Mouse (Mus musculus): ENCODE data around the gene Asb9. TPM values are rescaled to one million over a fixed set of nuclear protein-coding genes. Genes with fewer than 3 reads are reported as not detected.

Asb9 gene
- 137 and 148 TPM in 2 replicates for polyA plus RNA-seq (2012; rRNA removed)

DNA sequence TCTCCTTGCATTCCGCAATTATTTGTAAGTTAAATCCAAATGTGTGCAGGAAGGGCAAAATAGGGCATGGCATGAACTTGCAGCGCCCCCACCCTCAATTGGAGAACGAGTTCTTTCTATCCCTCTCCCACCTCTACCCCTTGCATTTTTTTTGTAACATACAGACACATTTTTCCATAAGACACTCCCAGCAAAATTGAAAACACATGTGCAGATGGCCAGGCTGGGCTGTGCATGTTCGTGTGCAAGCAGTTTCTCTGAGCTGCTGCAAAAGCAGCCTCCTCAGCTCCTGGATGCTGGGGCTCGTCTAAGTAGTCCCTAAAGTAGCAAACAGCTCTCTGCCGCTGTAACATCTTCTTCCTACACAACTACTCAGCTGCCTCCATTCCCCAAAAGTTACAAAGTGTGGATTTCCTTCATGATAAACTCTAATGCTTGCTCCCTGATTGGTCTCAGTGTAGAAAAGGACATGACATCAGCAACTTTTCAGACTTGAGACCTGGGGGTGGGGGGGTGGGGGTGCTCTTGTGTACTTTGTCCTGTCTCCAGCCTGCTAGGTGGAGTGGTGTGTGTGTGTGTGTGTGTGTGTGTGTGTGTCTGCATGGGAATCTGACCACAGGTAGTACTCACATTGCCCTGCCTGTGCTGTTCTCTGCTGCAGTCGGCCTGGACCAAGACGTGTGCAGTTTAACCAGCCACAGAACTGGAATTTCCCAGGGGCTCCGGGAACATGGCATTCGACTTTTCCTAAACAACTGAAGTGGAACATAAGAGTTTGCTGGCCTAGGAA, at the start of gene Asb9:
TSS of gene Asb9 (plus strand) at position 619 of the 790 bp plus-strand sequence.
- no peak for TF ChIP-seq CTCF (IDR thresholded peaks at IDR 0.05; ENCODE audit: control insufficient read depth, insufficient read depth, insufficient replicate concordance, low read depth, low read length)
- no peak for TF ChIP-seq POLR2A (IDR thresholded peaks at IDR 0.05; ENCODE audit: control insufficient read depth, low read depth, low read length)
- H3K27ac ChIP-seq (ENCODE audit: control insufficient read depth, insufficient read depth, low read depth, low read length), result no peak within 1 kb of the TSS
- no peaks in the 10 kb centered on the region for H3K4me1 ChIP-seq (ENCODE audit: control insufficient read depth, insufficient read depth, low read length)
- H3K4me3 ChIP-seq (ENCODE audit: control insufficient read depth, low read depth, low read length), result no peak within 1 kb of the TSS
- H3K36me3 ChIP-seq (ENCODE audit: control insufficient read depth, insufficient read depth, low read length), result no peaks in the 10 kb centered on the region
- no peaks in the 10 kb centered on the region for H3K27me3 ChIP-seq (ENCODE audit: control insufficient read depth, insufficient read depth, low read length)

DNA sequence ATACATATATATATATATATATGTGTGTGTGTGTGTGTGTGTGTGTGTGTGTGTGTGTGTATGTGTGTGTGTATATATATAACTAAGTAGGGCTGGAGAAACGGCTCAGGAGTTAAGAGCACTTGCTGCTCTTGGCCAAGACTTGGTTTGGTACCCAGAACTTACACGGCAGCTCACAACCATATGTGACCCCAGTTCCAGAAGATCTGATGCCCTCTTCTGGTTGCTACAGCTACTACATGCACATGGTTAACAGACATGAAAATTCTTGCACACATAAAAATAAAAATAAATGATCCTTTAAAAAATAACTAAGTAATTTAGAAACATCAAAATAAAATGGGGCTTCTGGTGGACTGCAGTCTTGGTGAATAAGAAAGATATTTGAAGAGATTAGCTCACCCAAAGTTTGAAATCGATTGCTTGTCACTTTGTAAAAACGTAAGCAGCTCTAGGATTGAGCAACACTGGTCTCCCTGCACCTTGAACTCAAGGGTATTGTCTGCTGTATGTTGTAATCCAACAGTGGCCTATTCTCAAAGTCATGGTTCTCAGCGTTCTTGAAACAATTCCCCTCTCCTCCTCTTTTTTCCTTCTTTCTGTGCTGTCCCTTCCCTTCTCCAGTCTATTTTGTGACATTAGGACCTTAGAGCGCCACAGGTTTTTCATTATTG, 46.8 kb upstream of the Asb9 start:
- Histone ChIP-seq H3K27me3 (ENCODE audit: control insufficient read depth, insufficient read depth, low read length) (no peaks in the 10 kb centered on the region), H3K36me3 (ENCODE audit: control insufficient read depth, insufficient read depth, low read length) (no peaks in the 10 kb centered on the region), H3K4me1 (ENCODE audit: control insufficient read depth, insufficient read depth, low read length) (no peaks in the 10 kb centered on the region), H3K27ac (ENCODE audit: control insufficient read depth, insufficient read depth, low read depth, low read length) (no peak overlapping the region), H3K4me3 (ENCODE audit: control insufficient read depth, low read depth, low read length) (no peak overlapping the region)
- no peak for TF ChIP-seq CTCF (IDR thresholded peaks at IDR 0.05; ENCODE audit: control insufficient read depth, insufficient read depth, insufficient replicate concordance, low read depth, low read length)
- no peak for TF ChIP-seq POLR2A (IDR thresholded peaks at IDR 0.05; ENCODE audit: control insufficient read depth, low read depth, low read length)

- no peaks in the 10 kb centered on the region for H3K4me1 ChIP-seq (ENCODE audit: control insufficient read depth, insufficient read depth, low read length)
- H3K27me3 ChIP-seq (ENCODE audit: control insufficient read depth, insufficient read depth, low read length), result no peaks in the 10 kb centered on the region
- no peak overlapping the region for H3K4me3 ChIP-seq (ENCODE audit: control insufficient read depth, low read depth, low read length)
- no peaks in the 10 kb centered on the region for H3K36me3 ChIP-seq (ENCODE audit: control insufficient read depth, insufficient read depth, low read length)
- TF ChIP-seq POLR2A (IDR thresholded peaks at IDR 0.05; ENCODE audit: control insufficient read depth, low read depth, low read length), result no peak
- no peak overlapping the region for H3K27ac ChIP-seq (ENCODE audit: control insufficient read depth, insufficient read depth, low read depth, low read length)
Observed at GRCm38 (mm10) chrX:164502258-164502657, 3.9 kb upstream of the Asb9 start.

GRCm38 (mm10) chrX:164507068-164507467, 941 bp downstream of the Asb9 start:
- Histone ChIP-seq H3K27ac (ENCODE audit: control insufficient read depth, insufficient read depth, low read depth, low read length) (no peak overlapping the region), H3K4me3 (ENCODE audit: control insufficient read depth, low read depth, low read length) (no peak overlapping the region), H3K36me3 (ENCODE audit: control insufficient read depth, insufficient read depth, low read length) (no peaks in the 10 kb centered on the region), H3K4me1 (ENCODE audit: control insufficient read depth, insufficient read depth, low read length) (no peaks in the 10 kb centered on the region), H3K27me3 (ENCODE audit: control insufficient read depth, insufficient read depth, low read length) (no peaks in the 10 kb centered on the region)
- no peak for TF ChIP-seq POLR2A (IDR thresholded peaks at IDR 0.05; ENCODE audit: control insufficient read depth, low read depth, low read length)
- TF ChIP-seq CTCF (IDR thresholded peaks at IDR 0.05; ENCODE audit: control insufficient read depth, insufficient read depth, insufficient replicate concordance, low read depth, low read length), result no peak

DNA sequence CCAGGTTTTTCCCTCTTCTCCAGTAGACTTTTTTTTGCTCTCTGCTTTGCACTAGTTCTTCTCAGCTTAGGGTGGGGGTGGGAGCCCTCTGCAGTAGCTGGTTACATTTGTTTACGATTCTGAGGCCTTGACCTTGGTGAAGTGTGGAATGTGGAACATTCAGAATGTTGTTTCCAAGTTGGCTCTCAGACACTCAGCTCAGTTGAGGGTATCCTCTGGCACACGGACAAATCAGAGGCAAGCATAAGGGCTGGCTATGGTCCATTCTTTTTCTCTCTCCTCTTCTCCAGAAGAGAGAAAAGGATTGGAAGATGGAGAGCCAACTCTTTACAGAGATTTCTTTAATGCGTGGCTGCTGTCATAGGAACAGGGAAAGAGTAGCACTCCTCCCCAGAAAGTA, 2.6 kb downstream of the Asb9 start:
- TF ChIP-seq POLR2A (IDR thresholded peaks at IDR 0.05; ENCODE audit: control insufficient read depth, low read depth, low read length), result no peak
- TF ChIP-seq CTCF (IDR thresholded peaks at IDR 0.05; ENCODE audit: control insufficient read depth, insufficient read depth, insufficient replicate concordance, low read depth, low read length), result no peak
- Histone ChIP-seq H3K27me3 (ENCODE audit: control insufficient read depth, insufficient read depth, low read length) (no peaks in the 10 kb centered on the region), H3K4me3 (ENCODE audit: control insufficient read depth, low read depth, low read length) (no peak overlapping the region), H3K36me3 (ENCODE audit: control insufficient read depth, insufficient read depth, low read length) (no peaks in the 10 kb centered on the region), H3K4me1 (ENCODE audit: control insufficient read depth, insufficient read depth, low read length) (no peaks in the 10 kb centered on the region), H3K27ac (ENCODE audit: control insufficient read depth, insufficient read depth, low read depth, low read length) (no peak overlapping the region)

- Histone ChIP-seq H3K36me3 (ENCODE audit: control insufficient read depth, insufficient read depth, low read length) (no peaks in the 10 kb centered on the region), H3K27ac (ENCODE audit: control insufficient read depth, insufficient read depth, low read depth, low read length) (no peak overlapping the region), H3K27me3 (ENCODE audit: control insufficient read depth, insufficient read depth, low read length) (no peaks in the 10 kb centered on the region), H3K4me3 (ENCODE audit: control insufficient read depth, low read depth, low read length) (no peak overlapping the region), H3K4me1 (ENCODE audit: control insufficient read depth, insufficient read depth, low read length) (no peaks in the 10 kb centered on the region)
- TF ChIP-seq CTCF (IDR thresholded peaks at IDR 0.05; ENCODE audit: control insufficient read depth, insufficient read depth, insufficient replicate concordance, low read depth, low read length) (no peak), POLR2A (IDR thresholded peaks at IDR 0.05; ENCODE audit: control insufficient read depth, low read depth, low read length) (no peak)
Observed at GRCm38 (mm10) chrX:164522138-164522537, 16.0 kb downstream of the Asb9 start.

GRCm38 (mm10) chrX:164526566-164526965, 20.4 kb downstream of the Asb9 start:
- Histone ChIP-seq H3K27me3 (ENCODE audit: control insufficient read depth, insufficient read depth, low read length) (no peaks in the 10 kb centered on the region), H3K27ac (ENCODE audit: control insufficient read depth, insufficient read depth, low read depth, low read length) (no peak overlapping the region), H3K4me1 (ENCODE audit: control insufficient read depth, insufficient read depth, low read length) (no peaks in the 10 kb centered on the region), H3K36me3 (ENCODE audit: control insufficient read depth, insufficient read depth, low read length) (no peaks in the 10 kb centered on the region), H3K4me3 (ENCODE audit: control insufficient read depth, low read depth, low read length) (no peak overlapping the region)
- TF ChIP-seq POLR2A (IDR thresholded peaks at IDR 0.05; ENCODE audit: control insufficient read depth, low read depth, low read length) (no peak), CTCF (IDR thresholded peaks at IDR 0.05; ENCODE audit: control insufficient read depth, insufficient read depth, insufficient replicate concordance, low read depth, low read length) (no peak)

All from testis, adult 2 months (tissue).